Mouse (Mus musculus): ENCODE data around the gene Rfxank.

DNA sequence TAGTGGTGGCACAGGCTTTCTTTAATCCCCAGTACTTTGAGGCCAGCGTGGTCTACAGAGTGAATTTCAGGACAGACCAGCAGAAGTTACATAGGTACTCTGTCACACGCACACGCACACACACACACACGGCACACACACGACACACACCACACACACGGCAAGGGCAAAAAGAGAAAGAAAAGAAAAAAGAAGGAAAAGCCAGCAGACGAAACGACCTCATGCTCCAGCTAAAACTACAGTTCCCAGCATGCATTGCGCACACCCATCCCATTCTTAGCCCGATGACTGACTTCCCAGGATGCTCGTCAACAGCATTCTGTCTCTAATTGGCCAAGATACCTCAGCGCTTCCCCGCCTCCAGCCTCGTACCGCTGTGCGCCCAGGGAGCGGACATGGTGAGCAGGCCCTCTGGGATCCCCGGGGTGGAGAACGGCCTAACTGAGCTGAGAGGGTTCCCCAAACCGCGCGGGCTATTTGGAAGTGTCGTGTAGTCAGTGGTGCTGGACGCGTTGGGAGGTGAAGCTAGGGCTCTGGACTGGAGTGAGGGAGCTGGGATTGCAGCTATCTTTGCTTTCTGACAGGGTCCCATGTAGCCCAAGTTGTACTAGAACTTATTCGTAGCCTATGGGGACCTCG, 33.2 kb upstream of the Rfxank start, which contains the start of gene Tmem161a:
- TF ChIP-seq CTCF (IDR thresholded peaks at IDR 0.05; ENCODE audit: insufficient read depth, low read length) (no peak), POLR2A (IDR thresholded peaks at IDR 0.05; ENCODE audit: borderline replicate concordance, extremely low read depth, low read depth, low read length) (peak; percentile 92; the same call in 1 of the 2 replicates)
